Mouse (Mus musculus): ENCODE measurements at regions not wholly inside any gene's neighbourhood (a gene's known extent, or its start where the extent isn't known, plus 50 kb on each side); places are given as distances from the start of the nearest gene placed in this dataset.

GRCm38 (mm10) chr10:99639022-99639421 is 120.4 kb downstream of the Csl start:
- peak; percentile 28 for DNase-seq (ENCODE audit: low read depth, low spot score)

GRCm38 (mm10) chr10:99639469-99639868 is 120.0 kb downstream of the Csl start:
- DNase-seq (ENCODE audit: low read depth, low spot score) = no peak

GRCm38 (mm10) chr10:99641784-99642183 is 117.7 kb downstream of the Csl start:
- DNase-seq (ENCODE audit: low read depth, low spot score) = peak; percentile 84

GRCm38 (mm10) chr10:99642201-99642827 is 117.1 kb downstream of the Csl start:
- DNase-seq (ENCODE audit: low read depth, low spot score) = no peak

GRCm38 (mm10) chr10:99644981-99645380 is 114.5 kb downstream of the Csl start:
- peak; percentile 18 for DNase-seq (ENCODE audit: low read depth, low spot score)

GRCm38 (mm10) chr10:99652011-99652410 is 107.4 kb downstream of the Csl start:
- DNase-seq (ENCODE audit: low read depth, low spot score) = no peak

- peak; percentile 8 for DNase-seq (ENCODE audit: low read depth, low spot score)
These were observed 105.2 kb downstream of the Csl start for GRCm38 (mm10) chr10:99654284-99654683.

GRCm38 (mm10) chr10:99676557-99677098 is 82.8 kb downstream of the Csl start:
- peak; percentile 22 for DNase-seq (ENCODE audit: low read depth, low spot score)

- peak; percentile 77 for DNase-seq (ENCODE audit: low read depth, low spot score)
These were observed 81.4 kb downstream of the Csl start for GRCm38 (mm10) chr10:99678096-99678495.

GRCm38 (mm10) chr10:99679813-99680212 is 79.6 kb downstream of the Csl start:
- no peak for DNase-seq (ENCODE audit: low read depth, low spot score)

- no peak for DNase-seq (ENCODE audit: low read depth, low spot score)
These were observed 77.5 kb downstream of the Csl start for GRCm38 (mm10) chr10:99681932-99682331.

GRCm38 (mm10) chr10:99682350-99682749 is 77.1 kb downstream of the Csl start:
- DNase-seq (ENCODE audit: low read depth, low spot score) = no peak

GRCm38 (mm10) chr10:99683310-99683709 is 76.1 kb downstream of the Csl start:
- DNase-seq (ENCODE audit: low read depth, low spot score) = peak; percentile 20

GRCm38 (mm10) chr10:99685911-99686310 is 73.5 kb downstream of the Csl start:
- DNase-seq (ENCODE audit: low read depth, low spot score) = no peak

GRCm38 (mm10) chr10:99687011-99687410 is 72.4 kb downstream of the Csl start:
- DNase-seq (ENCODE audit: low read depth, low spot score) = no peak

GRCm38 (mm10) chr10:99697696-99698095 is 61.8 kb downstream of the Csl start:
- DNase-seq (ENCODE audit: low read depth, low spot score) = no peak

- DNase-seq (ENCODE audit: low read depth, low spot score) = peak; percentile 10
These were observed 60.0 kb downstream of the Csl start for GRCm38 (mm10) chr10:99699498-99699897.

- no peak for DNase-seq (ENCODE audit: low read depth, low spot score)
These were observed 59.2 kb downstream of the Csl start for GRCm38 (mm10) chr10:99700052-99700777.
